Comparison of ENCODE assay signal across 8 mouse cellular contexts in genomic region chr5:122654268-122654573, GRCm38 (mm10). TPM values are rescaled to one million over a fixed set of nuclear protein-coding genes. Genes with fewer than 3 reads are reported as not detected.
DNase-seq lines count a peak whose midpoint lies in the region; ATAC-seq lines count a peak whose summit lies in the region.

No protein-coding gene starts in this region.

- peak overlapping the region; percentile 75 for H3K27ac ChIP-seq in neural tube, embryonic 11.5 days (ENCODE audit: low read depth, low read length)
- H3K27ac ChIP-seq in limb, embryonic 11.5 days (replicated peaks; ENCODE audit: low read depth, low read length), result peak overlapping the region; percentile 74
- H3K27ac ChIP-seq in stomach, embryonic 16.5 days (ENCODE audit: low read length), result peak overlapping the region; percentile 9; the same call in 1 of the 2 replicates

- H3K4me1 ChIP-seq in neural tube, embryonic 11.5 days (ENCODE audit: control insufficient read depth, insufficient read depth, low read length), result peaks cover 14% of the 10 kb centered on the region; the same call in 1 of the 2 replicates
- peaks cover 5% of the 10 kb centered on the region; the same call in 1 of the 2 replicates for H3K4me1 ChIP-seq in limb, embryonic 11.5 days (ENCODE audit: control insufficient read depth, insufficient read depth, low read length)
- peaks cover 17% of the 10 kb centered on the region; the same call in 1 of the 2 replicates for H3K4me1 ChIP-seq in stomach, embryonic 16.5 days (ENCODE audit: control insufficient read depth, insufficient read depth, low read length)

- ATAC-seq in frontal cortex, adult (ENCODE audit: low TSS enrichment), result peak; percentile 7; the same call in 1 of the 2 replicates
- ATAC-seq in neural tube, embryonic 11.5 days (ENCODE audit: insufficient read depth, low FRiP score, low TSS enrichment), result peak; percentile 48; the same call in 1 of the 2 replicates
- no peak for ATAC-seq in limb, embryonic 11.5 days (ENCODE audit: insufficient number of reproducible peaks, low FRiP score, low TSS enrichment, low read depth)
- peak; percentile 41; the same call in 1 of the 2 replicates for ATAC-seq in stomach, embryonic 16.5 days (ENCODE audit: insufficient read depth, low FRiP score)

- no peak for DNase-seq in frontal cortex, postnatal 10 days (ENCODE audit: low spot score in 2 of 2)
- DNase-seq in neural tube, embryonic 11.5 days (ENCODE audit: low spot score), result no peak
- no peak for DNase-seq in neural tube, embryonic 10.5 days (ENCODE audit: extremely low spot score, low spot score)
- no peak for DNase-seq in limb, embryonic 11.5 days (ENCODE audit: low spot score)
- no peak for DNase-seq in cerebellum, postnatal 25 days
- no peak for DNase-seq in T-cell, adult 2 months (ENCODE audit: low spot score)

- no peaks in the 10 kb centered on the region for H3K27me3 ChIP-seq in neural tube, embryonic 11.5 days (ENCODE audit: control insufficient read depth, insufficient read depth, low read length)
- no peaks in the 10 kb centered on the region for H3K27me3 ChIP-seq in limb, embryonic 11.5 days (ENCODE audit: control insufficient read depth, insufficient read depth, low read length)
- no peaks in the 10 kb centered on the region for H3K27me3 ChIP-seq in stomach, embryonic 16.5 days (ENCODE audit: control insufficient read depth, insufficient read depth, low read length)

- H3K36me3 ChIP-seq in neural tube, embryonic 11.5 days (ENCODE audit: control insufficient read depth, insufficient read depth, low read length), result no peaks in the 10 kb centered on the region
- H3K36me3 ChIP-seq in limb, embryonic 11.5 days (ENCODE audit: control insufficient read depth, insufficient read depth, low read length), result no peaks in the 10 kb centered on the region
- H3K36me3 ChIP-seq in stomach, embryonic 16.5 days (ENCODE audit: control insufficient read depth, insufficient read depth, low read length), result no peaks in the 10 kb centered on the region

- H3K9me3 ChIP-seq in neural tube, embryonic 11.5 days (ENCODE audit: control insufficient read depth, low read length), result no peaks in the 10 kb centered on the region
- H3K9me3 ChIP-seq in limb, embryonic 11.5 days (ENCODE audit: control insufficient read depth, low read length), result no peaks in the 10 kb centered on the region
- no peaks in the 10 kb centered on the region for H3K9me3 ChIP-seq in stomach, embryonic 16.5 days (replicated peaks; ENCODE audit: control insufficient read depth, low read length)

- no peak overlapping the region for H3K4me3 ChIP-seq in neural tube, embryonic 11.5 days (ENCODE audit: low read depth, low read length)
- H3K4me3 ChIP-seq in limb, embryonic 11.5 days (ENCODE audit: low read depth, low read length), result no peak overlapping the region
- no peak overlapping the region for H3K4me3 ChIP-seq in stomach, embryonic 16.5 days (replicated peaks; ENCODE audit: low read length)

- 48% methylated on average over 5 of the region's 5 CpGs for WGBS in neural tube, embryonic 11.5 days
- WGBS in limb, embryonic 11.5 days, result 60% methylated on average over 5 of the region's 5 CpGs
- WGBS in stomach, embryonic 16.5 days, result 42% methylated on average over 5 of the region's 5 CpGs

- H3K9ac ChIP-seq in neural tube, embryonic 11.5 days (ENCODE audit: low read length), result no peak overlapping the region
- H3K9ac ChIP-seq in limb, embryonic 11.5 days (ENCODE audit: low read length), result peak overlapping the region; percentile 38; the same call in 1 of the 2 replicates
- 0 out of 2 replicates have a peak overlapping the region, but pooled peaks have one; percentile 25 for H3K9ac ChIP-seq in stomach, embryonic 16.5 days (ENCODE audit: low read length)

- no peak overlapping the region for H3K4me2 ChIP-seq in neural tube, embryonic 11.5 days (ENCODE audit: low read depth)
- H3K4me2 ChIP-seq in limb, embryonic 11.5 days (ENCODE audit: low read depth, severe bottlenecking), result no peak overlapping the region
- H3K4me2 ChIP-seq in stomach, embryonic 16.5 days (ENCODE audit: low read depth, low read length), result no peak overlapping the region

RNA-seq across cellular contexts. Expression of gene P2rx7, which starts 10.5 kb away (rescaled TPM):
- 1.6 and 2.4 TPM in 2 replicates for polyA plus RNA-seq in neural tube, embryonic 11.5 days (2014; fragmentation: Nextera tagmentation; extraction: Ambion mirVana)
- 0.32 and 0.45 TPM in 2 replicates for polyA plus RNA-seq in limb, embryonic 11.5 days (2014; fragmentation: Nextera tagmentation; extraction: Ambion mirVana)
- polyA plus RNA-seq in stomach, embryonic 16.5 days (2015; fragmentation: Nextera tagmentation; extraction: Ambion mirVana), result 2.8 and 3.3 TPM in 2 replicates

RNA-seq across cellular contexts. Expression of gene Ift81, which starts 39.9 kb away (rescaled TPM):
- polyA plus RNA-seq in neural tube, embryonic 11.5 days (2014; fragmentation: Nextera tagmentation; extraction: Ambion mirVana), result 41.2 and 44.7 TPM in 2 replicates
- polyA plus RNA-seq in limb, embryonic 11.5 days (2014; fragmentation: Nextera tagmentation; extraction: Ambion mirVana), result 39.6 and 41.6 TPM in 2 replicates
- polyA plus RNA-seq in stomach, embryonic 16.5 days (2015; fragmentation: Nextera tagmentation; extraction: Ambion mirVana), result 28.5 and 36.0 TPM in 2 replicates

RNA-seq across cellular contexts. Expression of gene P2rx4, which starts 53.1 kb away (rescaled TPM):
- polyA plus RNA-seq in neural tube, embryonic 11.5 days (2014; fragmentation: Nextera tagmentation; extraction: Ambion mirVana), result 8.1 and 8.7 TPM in 2 replicates
- 4.9 and 6.6 TPM in 2 replicates for polyA plus RNA-seq in limb, embryonic 11.5 days (2014; fragmentation: Nextera tagmentation; extraction: Ambion mirVana)
- 33.3 and 33.4 TPM in 2 replicates for polyA plus RNA-seq in stomach, embryonic 16.5 days (2015; fragmentation: Nextera tagmentation; extraction: Ambion mirVana)

Comparison
In these comparisons a context has a peak if more than half of its experiments do, and no peak if none do; other contexts are left out.
1. H3K27ac ChIP-seq: peak in every context shown above with its lines; median percentile 75 in neural tube, embryonic 11.5 days; 74 in limb, embryonic 11.5 days; 9 in stomach, embryonic 16.5 days.